Mouse (Mus musculus): ENCODE data around the gene Auts2. TPM values are rescaled to one million over a fixed set of nuclear protein-coding genes. Genes with fewer than 3 reads are reported as not detected.

The Auts2 gene
- polyA plus RNA-seq, 1 experiment from 2014 or later: 0.03 TPM

DNA sequence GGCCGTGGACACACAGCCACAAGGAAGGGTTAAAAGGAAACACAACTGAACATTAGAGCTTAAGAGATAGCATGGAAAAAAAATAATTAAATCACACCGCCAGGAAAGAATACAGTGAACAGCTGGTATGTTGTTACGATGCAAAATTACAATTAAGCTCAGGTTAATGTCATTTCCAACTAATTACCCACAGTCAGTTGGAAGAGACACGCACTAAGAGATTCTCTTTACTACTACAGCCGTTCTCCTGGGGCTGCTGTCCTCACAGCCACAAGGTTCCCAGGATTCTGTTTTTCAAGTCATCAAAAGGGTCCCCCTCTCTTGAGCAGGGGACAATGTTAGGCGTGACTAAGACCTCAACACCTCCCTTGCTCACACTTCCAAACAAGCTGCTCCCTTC, 25.3 kb downstream of the Auts2 start:
- Histone ChIP-seq H3K36me3 (ENCODE audit: inconsistent target) (no peaks in the 10 kb centered on the region), H3K27ac (no peak overlapping the region), H3K79me2 (ENCODE audit: inconsistent target) (no peaks in the 10 kb centered on the region), H3K4me3 (ENCODE audit: inconsistent target) (no peak overlapping the region)
- WGBS (ENCODE audit: missing documents): 93% methylated on average over 6 of the region's 6 CpGs

DNA sequence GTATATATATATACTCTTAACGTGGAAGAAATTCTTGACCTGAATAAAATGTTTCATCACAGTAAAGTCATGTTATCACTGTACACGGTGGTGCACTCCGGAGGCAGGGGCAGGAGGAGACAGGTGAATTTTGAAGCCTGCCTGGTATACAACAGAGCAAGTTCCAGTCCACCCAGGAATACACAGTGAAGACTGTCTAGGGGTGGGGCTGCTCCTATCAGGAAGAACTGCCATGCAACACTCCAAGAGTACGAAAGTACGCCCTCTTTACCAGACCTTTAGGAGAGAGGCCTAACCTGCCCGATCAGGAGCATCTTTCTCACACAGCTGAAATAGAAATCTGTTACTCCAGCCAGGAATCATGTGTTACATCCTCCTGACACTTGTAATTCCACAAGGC, 28.6 kb downstream of the Auts2 start:
- WGBS (ENCODE audit: missing documents): 88% methylated on average over 6 of the region's 6 CpGs
- H3K36me3 ChIP-seq (ENCODE audit: inconsistent target): no peaks in the 10 kb centered on the region
- no peaks in the 10 kb centered on the region for H3K79me2 ChIP-seq (ENCODE audit: inconsistent target)
- H3K27ac ChIP-seq: no peak overlapping the region
- H3K4me3 ChIP-seq (ENCODE audit: inconsistent target): no peak overlapping the region

DNA sequence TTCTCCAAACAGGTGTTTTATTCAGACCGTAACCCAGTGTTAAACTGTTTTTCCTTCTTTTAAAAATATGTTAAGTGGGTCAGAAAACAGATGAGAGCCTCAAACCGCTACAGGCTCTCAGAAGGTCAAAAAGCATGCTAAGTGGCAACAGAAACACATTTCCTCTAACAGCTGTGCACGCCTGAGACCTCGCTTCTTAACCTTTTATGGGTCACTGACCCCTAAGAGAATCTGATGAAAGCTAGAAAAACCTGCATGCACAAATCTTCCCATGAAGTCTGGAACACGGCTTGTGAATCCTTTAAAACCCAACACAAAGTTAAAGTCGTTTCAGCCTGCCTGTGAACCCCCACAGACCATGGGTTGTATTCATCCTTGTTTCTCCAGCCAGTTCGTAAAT, 29.9 kb downstream of the Auts2 start:
- H3K79me2 ChIP-seq (ENCODE audit: inconsistent target): no peaks in the 10 kb centered on the region
- H3K4me3 ChIP-seq (ENCODE audit: inconsistent target): no peak overlapping the region
- H3K36me3 ChIP-seq (ENCODE audit: inconsistent target): no peaks in the 10 kb centered on the region
- WGBS (ENCODE audit: missing documents): 94% methylated on average over 7 of the region's 7 CpGs
- no peak overlapping the region for H3K27ac ChIP-seq

DNA sequence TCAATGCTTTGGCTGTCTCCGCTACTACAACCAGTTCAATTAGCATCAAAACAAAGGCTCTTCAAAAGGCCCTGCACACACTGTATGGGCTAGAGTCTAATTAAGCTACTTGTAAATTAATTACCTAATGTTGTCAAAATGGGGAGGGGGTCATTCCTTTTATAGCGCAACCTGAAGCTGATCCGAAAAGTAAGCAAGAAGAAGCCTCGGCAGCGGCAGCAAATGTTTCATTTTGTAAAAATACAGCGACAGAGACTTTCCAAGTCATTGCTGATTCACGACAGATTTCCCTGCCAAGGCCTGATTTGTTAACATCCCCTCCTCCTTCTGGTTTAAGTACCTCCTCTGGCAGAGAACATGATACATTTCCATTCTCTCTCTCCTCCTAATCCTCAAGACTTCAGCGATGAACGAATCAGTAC, 33.7 kb downstream of the Auts2 start:
- Histone ChIP-seq H3K4me3 (ENCODE audit: inconsistent target) (no peak overlapping the region), H3K27ac (no peak overlapping the region)
- WGBS (ENCODE audit: missing documents): 81% methylated on average over 9 of the region's 9 CpGs

DNA sequence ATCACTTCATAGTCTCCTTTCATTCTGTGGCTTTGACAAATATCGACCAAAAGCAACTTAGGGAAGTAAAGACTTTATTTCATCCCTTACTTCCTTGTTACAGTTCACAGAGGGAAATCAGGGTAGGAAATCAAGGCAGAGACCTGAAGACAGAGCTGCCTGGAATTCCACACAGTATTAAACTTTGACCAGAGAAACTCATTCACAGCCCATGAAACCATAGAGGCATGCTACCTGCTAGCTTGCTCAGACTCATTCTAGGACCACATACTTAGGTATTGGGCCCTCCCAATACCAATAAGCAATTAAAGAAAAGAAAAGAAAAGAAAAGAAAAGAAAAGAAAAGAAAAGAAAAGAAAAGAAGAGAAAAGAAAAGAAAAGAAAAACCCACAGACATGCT, 38.3 kb downstream of the Auts2 start:
- Histone ChIP-seq H3K36me3 (ENCODE audit: inconsistent target) (no peaks in the 10 kb centered on the region), H3K4me3 (ENCODE audit: inconsistent target) (no peak overlapping the region), H3K27ac (no peak overlapping the region), H3K79me2 (ENCODE audit: inconsistent target) (no peaks in the 10 kb centered on the region)
- WGBS (ENCODE audit: missing documents): 86% methylated on average over 1 of the region's 1 CpGs

More for the DNA sequence above, 33.7 kb downstream of the Auts2 start:
- Histone ChIP-seq H3K79me2 (ENCODE audit: inconsistent target) (no peaks in the 10 kb centered on the region), H3K36me3 (ENCODE audit: inconsistent target) (no peaks in the 10 kb centered on the region)

DNA sequence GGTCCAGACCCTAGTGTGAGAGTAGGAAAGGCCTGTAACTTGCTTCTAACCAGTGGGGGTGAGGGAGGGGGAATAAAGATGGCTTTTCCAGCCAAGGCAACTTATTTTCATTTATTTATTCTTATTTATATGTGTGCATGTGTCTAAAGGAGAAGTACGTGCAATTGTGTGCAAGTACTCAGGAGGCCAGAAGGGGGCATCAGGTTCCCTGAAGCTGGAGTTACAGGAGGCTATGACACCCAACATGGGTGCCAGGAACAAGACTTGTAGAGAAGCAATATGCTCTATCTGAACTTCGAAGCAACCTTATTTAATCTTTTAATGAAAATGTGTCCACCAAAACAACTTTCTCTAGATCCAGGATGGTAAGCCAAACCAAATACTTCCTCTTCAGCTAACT, 39.7 kb downstream of the Auts2 start:
- no peaks in the 10 kb centered on the region for H3K36me3 ChIP-seq (ENCODE audit: inconsistent target)
- H3K4me3 ChIP-seq (ENCODE audit: inconsistent target): no peak overlapping the region
- WGBS (ENCODE audit: missing documents): 100% methylated on average over 1 of the region's 2 CpGs
- no peak overlapping the region for H3K27ac ChIP-seq
- H3K79me2 ChIP-seq (ENCODE audit: inconsistent target): no peaks in the 10 kb centered on the region

DNA sequence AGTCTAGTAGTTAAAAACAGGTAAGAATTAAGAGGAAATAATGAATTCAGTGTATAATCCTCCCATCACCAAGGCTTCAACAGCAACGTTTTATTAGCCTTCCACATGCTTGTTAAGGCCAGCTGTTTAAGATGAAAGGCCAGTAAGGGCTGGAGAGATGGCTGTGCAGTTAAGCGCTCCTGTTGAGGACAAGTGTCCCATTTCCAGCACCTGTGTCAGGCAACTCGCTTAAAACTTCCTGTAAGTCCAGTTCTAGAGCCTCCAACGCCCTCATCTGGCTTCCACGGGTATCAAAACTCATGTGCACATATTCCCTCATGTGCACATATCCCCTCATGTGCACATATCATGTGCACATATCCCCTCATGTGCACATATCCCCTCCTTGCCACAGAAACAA, 41.1 kb downstream of the Auts2 start:
- Histone ChIP-seq H3K4me3 (ENCODE audit: inconsistent target) (no peak overlapping the region), H3K36me3 (ENCODE audit: inconsistent target) (no peaks in the 10 kb centered on the region), H3K27ac (no peak overlapping the region), H3K79me2 (ENCODE audit: inconsistent target) (no peaks in the 10 kb centered on the region)
- WGBS (ENCODE audit: missing documents): 54% methylated on average over 5 of the region's 5 CpGs

DNA sequence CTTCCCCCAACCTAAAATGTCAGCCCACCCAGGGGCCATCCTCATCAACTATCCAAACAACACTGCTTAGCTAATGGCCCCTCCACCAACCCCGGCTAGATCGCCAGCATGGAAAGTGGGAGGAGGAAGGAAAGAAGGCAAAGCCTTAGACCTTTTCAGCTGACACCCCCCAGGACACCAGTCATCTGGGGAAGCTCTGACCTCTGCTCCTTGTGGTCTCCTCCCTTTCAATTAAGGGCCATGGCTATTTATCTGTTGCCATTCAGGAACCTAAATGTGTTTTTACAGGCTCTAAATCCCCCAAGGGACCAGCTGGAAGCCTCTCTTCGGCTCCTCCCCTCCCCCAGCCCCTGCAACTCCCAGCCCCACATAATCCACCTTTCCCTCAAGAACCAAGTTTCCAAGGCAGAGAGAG, 42.3 kb downstream of the Auts2 start:
- no peak overlapping the region for H3K4me3 ChIP-seq (ENCODE audit: inconsistent target)
- no peak overlapping the region for H3K27ac ChIP-seq
- 72% methylated on average over 3 of the region's 3 CpGs for WGBS (ENCODE audit: missing documents)

DNA sequence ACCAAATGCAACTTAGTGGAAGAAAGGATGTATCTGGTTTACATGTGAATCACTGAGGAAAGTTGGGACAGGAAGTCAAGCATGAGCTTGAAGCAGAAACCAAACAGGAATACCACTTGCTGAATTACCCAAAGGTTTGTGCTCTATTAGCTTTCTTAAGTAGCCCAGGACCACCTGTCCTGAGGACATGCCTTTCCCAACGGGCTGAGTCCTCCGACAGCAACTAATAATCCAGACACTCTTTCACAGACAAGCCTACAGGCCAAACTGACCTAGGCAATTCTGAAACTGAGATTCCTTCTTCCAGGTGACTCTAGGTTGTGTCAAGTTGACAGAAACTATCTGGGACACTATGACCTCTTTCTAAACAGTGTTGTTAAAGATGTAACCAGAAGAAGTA, 44.2 kb downstream of the Auts2 start:
- 79% methylated on average over 2 of the region's 2 CpGs for WGBS (ENCODE audit: missing documents)
- Histone ChIP-seq H3K79me2 (ENCODE audit: inconsistent target) (no peaks in the 10 kb centered on the region), H3K4me3 (ENCODE audit: inconsistent target) (no peak overlapping the region), H3K36me3 (ENCODE audit: inconsistent target) (no peaks in the 10 kb centered on the region), H3K27ac (no peak overlapping the region)

More for the DNA sequence above, 42.3 kb downstream of the Auts2 start:
- Histone ChIP-seq H3K79me2 (ENCODE audit: inconsistent target) (no peaks in the 10 kb centered on the region), H3K36me3 (ENCODE audit: inconsistent target) (no peaks in the 10 kb centered on the region)

DNA sequence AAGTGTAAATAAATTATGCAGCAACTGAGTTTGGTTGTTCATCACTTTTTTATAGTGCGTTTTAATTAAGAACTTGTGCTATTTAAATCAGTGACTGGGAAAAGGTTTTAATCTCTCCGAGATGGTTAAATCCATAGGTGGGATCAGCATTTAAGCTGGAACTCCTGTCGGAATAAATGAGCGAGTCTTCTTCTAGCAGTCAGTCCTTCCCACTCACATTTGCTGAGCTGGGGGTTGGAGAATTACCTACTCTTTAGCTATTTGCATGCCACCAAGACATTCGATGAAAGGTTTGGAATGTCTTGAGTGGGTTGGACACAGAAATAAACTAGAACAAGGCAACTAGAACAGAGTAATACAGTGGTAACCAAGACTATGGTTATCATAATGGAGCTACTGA, 45.1 kb downstream of the Auts2 start:
- no peaks in the 10 kb centered on the region for H3K79me2 ChIP-seq (ENCODE audit: inconsistent target)
- no peaks in the 10 kb centered on the region for H3K36me3 ChIP-seq (ENCODE audit: inconsistent target)
- H3K27ac ChIP-seq: no peak overlapping the region
- no peak overlapping the region for H3K4me3 ChIP-seq (ENCODE audit: inconsistent target)
- 88% methylated on average over 5 of the region's 5 CpGs for WGBS (ENCODE audit: missing documents)

DNA sequence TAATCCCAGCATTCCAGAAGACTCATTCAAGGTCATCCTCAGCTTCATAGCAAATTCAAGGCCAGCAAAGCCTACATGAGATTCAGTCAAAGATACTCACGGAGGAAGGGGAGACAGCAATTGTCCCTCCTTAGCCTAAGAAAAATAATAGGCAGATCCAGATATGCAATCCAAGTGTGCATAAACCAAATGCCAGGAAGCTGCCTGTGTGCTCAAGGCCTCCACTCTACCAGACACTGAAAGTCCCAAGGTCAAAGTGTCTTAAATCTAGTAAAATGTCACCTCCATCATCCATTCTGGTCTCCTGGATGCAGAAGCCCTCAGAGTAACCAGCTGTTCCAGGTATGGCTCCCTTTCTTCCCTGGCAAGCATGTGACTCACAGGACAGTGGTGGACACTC, 50.4 kb downstream of the Auts2 start:
- WGBS (ENCODE audit: missing documents): 90% methylated on average over 1 of the region's 1 CpGs
- Histone ChIP-seq H3K79me2 (ENCODE audit: inconsistent target) (no peaks in the 10 kb centered on the region), H3K36me3 (ENCODE audit: inconsistent target) (no peaks in the 10 kb centered on the region)

DNA sequence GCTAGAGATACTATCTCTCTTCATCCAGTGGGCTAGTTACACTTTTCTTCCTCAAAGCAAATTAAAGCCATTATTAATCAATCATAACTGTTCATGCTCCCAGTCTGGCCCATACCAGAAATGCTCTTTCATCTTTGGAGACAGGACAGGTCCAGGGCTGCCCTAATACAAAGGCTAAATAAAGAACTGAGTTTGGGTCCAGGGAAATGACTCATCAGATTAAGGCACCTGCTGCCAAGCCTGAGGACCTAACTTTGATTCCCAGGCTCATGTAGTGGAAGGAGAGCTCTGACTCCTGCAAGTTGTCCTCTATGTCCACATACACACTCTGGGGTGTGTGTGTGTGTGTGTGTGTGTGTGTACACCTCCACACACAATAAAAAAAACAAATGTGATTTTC, 51.1 kb downstream of the Auts2 start:
- Histone ChIP-seq H3K36me3 (ENCODE audit: inconsistent target) (no peaks in the 10 kb centered on the region), H3K79me2 (ENCODE audit: inconsistent target) (no peaks in the 10 kb centered on the region), H3K4me3 (ENCODE audit: inconsistent target) (no peak overlapping the region), H3K27ac (no peak overlapping the region)

More for the DNA sequence above, 50.4 kb downstream of the Auts2 start:
- no peak overlapping the region for H3K4me3 ChIP-seq (ENCODE audit: inconsistent target)
- H3K27ac ChIP-seq: no peak overlapping the region

DNA sequence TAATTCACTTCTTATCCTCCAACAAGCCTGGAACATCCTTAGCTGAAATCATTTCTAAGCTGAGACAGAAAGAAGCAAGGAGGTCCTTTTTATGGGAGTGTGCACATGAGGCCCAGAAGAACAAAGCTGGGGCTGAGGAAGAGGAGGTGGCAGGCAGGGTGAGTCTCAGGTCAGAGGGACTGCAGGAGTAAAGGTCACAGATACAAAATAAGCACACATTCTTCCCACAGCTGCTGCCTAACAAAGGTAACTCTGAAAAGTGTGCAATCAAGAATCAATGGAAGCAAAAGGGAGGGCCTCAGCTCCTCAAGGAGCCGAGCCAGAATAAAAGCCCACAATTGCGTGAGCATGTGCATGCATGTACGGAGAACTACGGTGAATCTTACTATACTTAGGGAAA, 51.6 kb downstream of the Auts2 start:
- Histone ChIP-seq H3K79me2 (ENCODE audit: inconsistent target) (no peaks in the 10 kb centered on the region), H3K36me3 (ENCODE audit: inconsistent target) (no peaks in the 10 kb centered on the region), H3K4me3 (ENCODE audit: inconsistent target) (no peak overlapping the region), H3K27ac (no peak overlapping the region)
- 97% methylated on average over 4 of the region's 4 CpGs for WGBS (ENCODE audit: missing documents)

DNA sequence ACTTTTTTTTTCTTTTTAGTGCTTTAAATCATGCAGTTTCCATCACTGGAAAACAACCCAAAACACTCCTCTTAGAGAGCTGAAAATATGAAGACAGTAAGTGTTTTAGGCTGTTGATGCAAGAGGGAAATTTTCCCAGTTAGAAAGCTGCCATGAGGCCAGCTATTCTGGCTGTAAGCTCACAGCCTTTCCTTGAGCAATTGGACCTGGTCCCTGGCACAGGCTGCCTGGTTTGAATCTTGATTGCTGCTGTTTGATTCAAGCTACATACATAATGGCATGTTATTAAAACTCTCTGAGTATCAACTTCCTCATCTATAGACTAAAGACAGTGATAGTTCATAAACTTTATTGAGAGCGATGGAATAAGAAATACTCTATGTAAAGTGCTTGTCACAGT, 52.8 kb downstream of the Auts2 start:
- Histone ChIP-seq H3K27ac (no peak overlapping the region), H3K36me3 (ENCODE audit: inconsistent target) (no peaks in the 10 kb centered on the region), H3K4me3 (ENCODE audit: inconsistent target) (no peak overlapping the region), H3K79me2 (ENCODE audit: inconsistent target) (no peaks in the 10 kb centered on the region)
- WGBS (ENCODE audit: missing documents): 94% methylated on average over 1 of the region's 1 CpGs

DNA sequence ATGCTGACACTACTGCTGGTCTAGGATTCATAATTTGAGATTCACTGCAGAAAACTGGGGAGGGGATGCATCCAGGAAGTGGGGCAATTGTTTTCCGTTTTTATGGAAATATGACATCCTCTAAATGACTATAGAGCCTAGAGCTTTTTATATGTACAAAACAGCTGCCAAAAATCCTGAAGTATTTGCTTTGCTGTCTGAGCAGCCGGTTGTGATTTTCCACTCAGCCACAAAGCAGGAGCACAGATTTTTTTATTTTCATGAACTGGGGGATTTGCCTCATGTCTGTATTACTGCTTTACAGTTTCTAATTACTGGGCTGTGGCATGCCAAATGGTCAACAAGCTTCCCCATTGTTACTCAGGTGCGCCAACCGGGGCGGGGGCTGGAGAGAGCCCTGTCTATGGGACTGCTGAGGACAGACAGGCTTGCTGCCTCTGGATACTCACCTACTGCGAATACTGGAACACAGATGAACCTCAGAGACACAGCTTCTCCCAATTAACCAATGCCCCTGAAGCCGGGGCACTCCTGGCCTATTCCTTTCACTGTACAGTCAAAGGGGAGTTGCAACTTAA, 53.3 kb downstream of the Auts2 start:
- Histone ChIP-seq H3K36me3 (ENCODE audit: inconsistent target) (no peaks in the 10 kb centered on the region), H3K4me3 (ENCODE audit: inconsistent target) (no peak overlapping the region), H3K27ac (no peak overlapping the region), H3K79me2 (ENCODE audit: inconsistent target) (no peaks in the 10 kb centered on the region)
- 89% methylated on average over 7 of the region's 7 CpGs for WGBS (ENCODE audit: missing documents)

DNA sequence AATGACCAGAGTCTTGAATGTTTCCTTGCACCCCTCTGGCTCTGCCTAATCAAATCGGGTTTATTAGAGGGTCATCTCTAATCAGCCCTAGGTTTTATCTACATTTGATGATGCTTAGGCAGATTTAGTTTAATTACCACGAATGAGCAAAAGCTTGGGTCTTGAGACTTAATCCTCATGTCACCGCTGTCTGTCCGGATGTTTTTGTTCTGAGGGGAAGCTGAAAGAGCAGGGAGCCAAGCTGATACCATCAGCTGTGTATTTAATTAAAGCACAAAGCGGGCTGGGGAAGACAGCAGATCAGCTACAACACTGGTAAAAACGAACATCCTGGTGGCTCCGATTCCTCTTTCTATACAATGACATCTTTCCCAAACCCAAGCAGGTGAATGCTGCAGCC, 56.3 kb downstream of the Auts2 start:
- Histone ChIP-seq H3K79me2 (ENCODE audit: inconsistent target) (no peaks in the 10 kb centered on the region), H3K36me3 (ENCODE audit: inconsistent target) (no peaks in the 10 kb centered on the region), H3K27ac (no peak overlapping the region), H3K4me3 (ENCODE audit: inconsistent target) (no peak overlapping the region)
- WGBS (ENCODE audit: missing documents): 76% methylated on average over 7 of the region's 7 CpGs
